Mouse (Mus musculus): ENCODE results near the gene Zwilch. TPM values are rescaled to one million over a fixed set of nuclear protein-coding genes. Genes with fewer than 3 reads are reported as not detected.
"Not testable (repeated sequence)": the region's sequence is repeated elsewhere in the genome, so short reads cannot be mapped to it uniquely, and the experiment has no call there.

Gene Zwilch
- polyA plus RNA-seq, 1 experiment from 2014 or later, result 49.2 TPM

- no peaks in the 10 kb centered on the region for H3K27me3 ChIP-seq (ENCODE audit: control insufficient read depth, insufficient read depth, low read length)
- no peak for ATAC-seq (replicated peaks; ENCODE audit: low FRiP score)
- WGBS, result 84% methylated on average over 12 of the region's 12 CpGs
Measured at GRCm38 (mm10) chr9:64126121-64126520, 46.8 kb downstream of the Zwilch start.

DNA sequence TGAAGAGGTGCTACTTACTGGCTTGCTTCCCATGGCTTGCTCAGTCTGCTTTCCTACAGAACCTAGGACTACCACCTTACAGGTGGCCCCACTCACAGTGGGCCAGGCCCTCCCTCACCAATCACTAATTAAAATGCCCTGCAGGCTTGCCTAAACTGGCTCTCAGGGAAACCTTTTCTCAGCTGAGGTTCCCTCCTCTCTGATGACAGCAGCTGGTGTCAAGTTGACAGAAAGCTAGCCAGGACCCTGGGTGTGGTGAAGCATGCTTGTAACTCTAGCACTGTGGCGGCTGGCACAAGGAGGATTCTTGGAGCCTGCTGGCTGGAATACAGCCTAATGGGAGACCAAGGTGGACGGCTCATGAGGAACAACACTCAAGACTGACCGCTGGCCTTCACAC lies 47.6 kb downstream of the Zwilch start:
- WGBS, result 73% methylated on average over 3 of the region's 3 CpGs
- no peak for ATAC-seq (replicated peaks; ENCODE audit: low FRiP score)
- H3K4me2 ChIP-seq (ENCODE audit: low read depth, low read length, severe bottlenecking), result no peak overlapping the region
- no peak overlapping the region for H3K9ac ChIP-seq (ENCODE audit: low read length)
- no peak overlapping the region for H3K27ac ChIP-seq (ENCODE audit: low read depth, low read length)
- no peaks in the 10 kb centered on the region for H3K36me3 ChIP-seq (ENCODE audit: control insufficient read depth, insufficient read depth, low read length)
- H3K27me3 ChIP-seq (ENCODE audit: control insufficient read depth, insufficient read depth, low read length), result no peaks in the 10 kb centered on the region
- no peaks in the 10 kb centered on the region for H3K9me3 ChIP-seq (ENCODE audit: control insufficient read depth, low read length)
- H3K4me1 ChIP-seq (replicated peaks; ENCODE audit: control insufficient read depth, insufficient read depth, low read length), result no peaks in the 10 kb centered on the region
- DNase-seq (ENCODE audit: low spot score), result no peak
- no peak overlapping the region for H3K4me3 ChIP-seq (ENCODE audit: low read depth, low read length)

More at GRCm38 (mm10) chr9:64126121-64126520, 46.8 kb downstream of the Zwilch start:
- H3K4me3 ChIP-seq (ENCODE audit: low read depth, low read length), result no peak overlapping the region
- H3K4me2 ChIP-seq (ENCODE audit: low read depth, low read length, severe bottlenecking), result no peak overlapping the region
- no peaks in the 10 kb centered on the region for H3K36me3 ChIP-seq (ENCODE audit: control insufficient read depth, insufficient read depth, low read length)
- no peaks in the 10 kb centered on the region for H3K4me1 ChIP-seq (replicated peaks; ENCODE audit: control insufficient read depth, insufficient read depth, low read length)
- no peak overlapping the region for H3K9ac ChIP-seq (ENCODE audit: low read length)
- no peak overlapping the region for H3K27ac ChIP-seq (ENCODE audit: low read depth, low read length)
- no peak for DNase-seq (ENCODE audit: low spot score)
- H3K9me3 ChIP-seq (ENCODE audit: control insufficient read depth, low read length), result no peaks in the 10 kb centered on the region

- 63% methylated on average over 3 of the region's 3 CpGs for WGBS
- not testable (repeated sequence) for ATAC-seq (replicated peaks; ENCODE audit: low FRiP score)
Measured at GRCm38 (mm10) chr9:64124846-64125245, 48.1 kb downstream of the Zwilch start.

GRCm38 (mm10) chr9:64122601-64123000 lies 50.3 kb downstream of the Zwilch start:
- no peak for DNase-seq (ENCODE audit: low spot score)
- Histone ChIP-seq H3K9ac (ENCODE audit: low read length) (no peak overlapping the region), H3K4me3 (ENCODE audit: low read depth, low read length) (no peak overlapping the region), H3K4me1 (replicated peaks; ENCODE audit: control insufficient read depth, insufficient read depth, low read length) (no peaks in the 10 kb centered on the region), H3K4me2 (ENCODE audit: low read depth, low read length, severe bottlenecking) (no peak overlapping the region), H3K9me3 (ENCODE audit: control insufficient read depth, low read length) (no peaks in the 10 kb centered on the region), H3K27me3 (ENCODE audit: control insufficient read depth, insufficient read depth, low read length) (no peaks in the 10 kb centered on the region), H3K27ac (ENCODE audit: low read depth, low read length) (no peak overlapping the region), H3K36me3 (ENCODE audit: control insufficient read depth, insufficient read depth, low read length) (no peaks in the 10 kb centered on the region)
- WGBS, result 92% methylated on average over 10 of the region's 10 CpGs
- ATAC-seq (replicated peaks; ENCODE audit: low FRiP score), result no peak

More at GRCm38 (mm10) chr9:64124846-64125245, 48.1 kb downstream of the Zwilch start:
- not testable (repeated sequence) for H3K4me1 ChIP-seq (replicated peaks; ENCODE audit: control insufficient read depth, insufficient read depth, low read length); H3K9me3 ChIP-seq (ENCODE audit: control insufficient read depth, low read length); H3K4me3 ChIP-seq (ENCODE audit: low read depth, low read length); H3K36me3 ChIP-seq (ENCODE audit: control insufficient read depth, insufficient read depth, low read length); H3K27me3 ChIP-seq (ENCODE audit: control insufficient read depth, insufficient read depth, low read length); H3K9ac ChIP-seq (ENCODE audit: low read length); H3K4me2 ChIP-seq (ENCODE audit: low read depth, low read length, severe bottlenecking); DNase-seq (ENCODE audit: low spot score); H3K27ac ChIP-seq (ENCODE audit: low read depth, low read length)

- Histone ChIP-seq H3K9ac (ENCODE audit: low read length) (no peak overlapping the region), H3K4me1 (replicated peaks; ENCODE audit: control insufficient read depth, insufficient read depth, low read length) (no peaks in the 10 kb centered on the region), H3K36me3 (ENCODE audit: control insufficient read depth, insufficient read depth, low read length) (no peaks in the 10 kb centered on the region), H3K27ac (ENCODE audit: low read depth, low read length) (no peak overlapping the region), H3K9me3 (ENCODE audit: control insufficient read depth, low read length) (no peaks in the 10 kb centered on the region), H3K27me3 (ENCODE audit: control insufficient read depth, insufficient read depth, low read length) (no peaks in the 10 kb centered on the region), H3K4me3 (ENCODE audit: low read depth, low read length) (no peak overlapping the region), H3K4me2 (ENCODE audit: low read depth, low read length, severe bottlenecking) (0 out of 2 replicates have a peak overlapping the region, but pooled peaks have one; percentile 11)
- WGBS, result 42% methylated on average over 11 of the region's 11 CpGs
- DNase-seq (ENCODE audit: low spot score) (no peak), ATAC-seq (replicated peaks; ENCODE audit: low FRiP score) (no peak)
Measured at GRCm38 (mm10) chr9:64120584-64121277, 52.2 kb downstream of the Zwilch start.

GRCm38 (mm10) chr9:64119898-64120297 lies 53.0 kb downstream of the Zwilch start:
- Histone ChIP-seq H3K9me3 (ENCODE audit: control insufficient read depth, low read length) (no peaks in the 10 kb centered on the region), H3K4me3 (ENCODE audit: low read depth, low read length) (no peak overlapping the region), H3K4me2 (ENCODE audit: low read depth, low read length, severe bottlenecking) (no peak overlapping the region), H3K36me3 (ENCODE audit: control insufficient read depth, insufficient read depth, low read length) (no peaks in the 10 kb centered on the region), H3K27me3 (ENCODE audit: control insufficient read depth, insufficient read depth, low read length) (no peaks in the 10 kb centered on the region), H3K4me1 (replicated peaks; ENCODE audit: control insufficient read depth, insufficient read depth, low read length) (no peaks in the 10 kb centered on the region), H3K9ac (ENCODE audit: low read length) (no peak overlapping the region), H3K27ac (ENCODE audit: low read depth, low read length) (no peak overlapping the region)
- WGBS, result 34% methylated on average over 8 of the region's 8 CpGs
- no peak for ATAC-seq (replicated peaks; ENCODE audit: low FRiP score)
- DNase-seq (ENCODE audit: low spot score), result peak; percentile 78

DNA sequence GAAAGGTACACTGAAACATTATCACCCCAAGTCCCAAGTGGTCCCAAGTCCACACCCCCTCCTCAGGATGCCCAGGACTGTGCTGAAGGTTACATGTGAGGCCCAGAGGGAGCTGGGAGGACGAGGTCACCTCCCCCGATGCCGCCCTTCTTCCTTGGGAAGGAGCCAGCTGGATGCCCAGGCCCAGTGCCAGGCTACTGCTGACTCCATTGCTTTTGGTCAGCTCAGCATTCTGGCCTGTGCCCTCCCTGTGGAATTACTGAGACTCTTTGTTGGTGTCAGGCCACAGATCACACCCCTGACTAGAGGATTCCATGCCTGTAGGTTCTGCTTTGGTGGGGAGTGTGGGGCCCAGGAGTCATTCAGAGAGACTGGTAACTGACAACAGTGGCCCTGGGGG lies 56.0 kb downstream of the Zwilch start, which contains the start of gene Lctl:
Lctl (plus strand) TSS at position 272 of the 400 bp plus-strand sequence.
- no peaks in the 10 kb centered on the region for H3K9me3 ChIP-seq (ENCODE audit: control insufficient read depth, low read length)
- no peak within 1 kb of the TSS for H3K9ac ChIP-seq (ENCODE audit: low read length)
- no peaks in the 10 kb centered on the region for H3K27me3 ChIP-seq (ENCODE audit: control insufficient read depth, insufficient read depth, low read length)
- H3K27ac ChIP-seq (ENCODE audit: low read depth, low read length), result no peak within 1 kb of the TSS
- no peaks in the 10 kb centered on the region for H3K36me3 ChIP-seq (ENCODE audit: control insufficient read depth, insufficient read depth, low read length)
- ATAC-seq (replicated peaks; ENCODE audit: low FRiP score) (no peak), DNase-seq (ENCODE audit: low spot score) (no peak)
- 89% methylated on average over 3 of the region's 3 CpGs for WGBS
- H3K4me1 ChIP-seq (replicated peaks; ENCODE audit: control insufficient read depth, insufficient read depth, low read length), result no peaks in the 10 kb centered on the region
- no peak within 1 kb of the TSS for H3K4me3 ChIP-seq (ENCODE audit: low read depth, low read length)
- H3K4me2 ChIP-seq (ENCODE audit: low read depth, low read length, severe bottlenecking), result no peak within 1 kb of the TSS

- H3K4me2 ChIP-seq (ENCODE audit: low read depth, low read length, severe bottlenecking), result no peak overlapping the region
- H3K27me3 ChIP-seq (ENCODE audit: control insufficient read depth, insufficient read depth, low read length), result no peaks in the 10 kb centered on the region
- ATAC-seq (replicated peaks; ENCODE audit: low FRiP score) (no peak), DNase-seq (ENCODE audit: low spot score) (no peak)
- 87% methylated on average over 6 of the region's 6 CpGs for WGBS
- no peak overlapping the region for H3K9ac ChIP-seq (ENCODE audit: low read length)
- no peak overlapping the region for H3K27ac ChIP-seq (ENCODE audit: low read depth, low read length)
- H3K36me3 ChIP-seq (ENCODE audit: control insufficient read depth, insufficient read depth, low read length), result no peaks in the 10 kb centered on the region
- H3K9me3 ChIP-seq (ENCODE audit: control insufficient read depth, low read length), result no peaks in the 10 kb centered on the region
- no peaks in the 10 kb centered on the region for H3K4me1 ChIP-seq (replicated peaks; ENCODE audit: control insufficient read depth, insufficient read depth, low read length)
- H3K4me3 ChIP-seq (ENCODE audit: low read depth, low read length), result no peak overlapping the region
Measured at GRCm38 (mm10) chr9:64115756-64116155, 57.1 kb downstream of the Zwilch start.

DNA sequence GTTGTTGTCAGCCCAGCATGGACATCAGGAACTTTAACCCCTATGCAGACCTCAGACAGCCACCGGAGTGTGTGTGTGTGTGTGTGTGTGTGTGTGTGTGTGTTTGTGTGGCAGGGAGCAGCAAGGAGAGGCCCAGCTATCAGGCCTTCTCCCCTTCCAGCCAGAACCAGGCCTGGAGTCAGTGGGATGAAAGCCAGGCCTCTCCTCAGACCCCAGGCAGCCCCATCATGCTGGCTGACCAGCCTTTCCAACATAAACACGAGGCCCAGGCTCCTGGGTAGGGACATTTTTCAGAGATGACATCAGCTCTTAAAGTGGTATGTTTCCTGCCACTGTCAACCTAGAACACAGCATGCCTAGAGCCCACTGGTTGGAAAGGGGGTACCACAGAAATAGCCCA lies 58.3 kb downstream of the Zwilch start:
- no peak overlapping the region for H3K27ac ChIP-seq (ENCODE audit: low read depth, low read length)
- H3K4me1 ChIP-seq (replicated peaks; ENCODE audit: control insufficient read depth, insufficient read depth, low read length), result no peaks in the 10 kb centered on the region
- WGBS, result 64% methylated on average over 2 of the region's 2 CpGs
- DNase-seq (ENCODE audit: low spot score) (no peak), ATAC-seq (replicated peaks; ENCODE audit: low FRiP score) (no peak)
- no peaks in the 10 kb centered on the region for H3K36me3 ChIP-seq (ENCODE audit: control insufficient read depth, insufficient read depth, low read length)
- no peak overlapping the region for H3K4me3 ChIP-seq (ENCODE audit: low read depth, low read length)
- H3K9ac ChIP-seq (ENCODE audit: low read length), result no peak overlapping the region
- no peaks in the 10 kb centered on the region for H3K27me3 ChIP-seq (ENCODE audit: control insufficient read depth, insufficient read depth, low read length)
- no peaks in the 10 kb centered on the region for H3K9me3 ChIP-seq (ENCODE audit: control insufficient read depth, low read length)
- H3K4me2 ChIP-seq (ENCODE audit: low read depth, low read length, severe bottlenecking), result no peak overlapping the region
